Mouse (Mus musculus): ENCODE results near the gene Ubash3b. TPM values are rescaled to one million over a fixed set of nuclear protein-coding genes. Genes with fewer than 3 reads are reported as not detected.

Ubash3b gene
- polyA plus RNA-seq, 1 experiment from 2014 or later: 8.9 TPM

DNA sequence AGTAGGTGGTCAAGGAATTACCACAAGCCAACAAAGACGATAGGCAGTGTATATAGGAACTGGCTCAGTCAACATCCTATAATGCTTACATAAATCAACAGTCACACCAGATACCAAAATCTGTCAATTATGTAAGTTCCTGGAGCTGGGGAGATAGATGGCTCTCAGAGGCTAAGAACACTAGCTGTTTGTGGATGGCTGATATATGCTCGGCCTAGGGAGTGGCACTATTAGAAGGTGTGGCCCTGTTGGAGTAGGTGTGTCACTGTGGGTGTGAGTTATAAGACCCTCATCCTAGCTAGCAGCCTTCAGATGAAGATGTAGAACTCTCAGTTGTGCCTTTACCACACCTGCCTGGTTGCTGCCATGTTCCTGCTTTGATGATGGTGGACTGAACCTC is 113.8 kb downstream of the Ubash3b start:
- in situ Hi-C loops (cut with MboI; ENCODE audit: low pct_unique_long_range_greater_than_20kb): loop anchor here (5.0 kb wide), 1 partner anchor 130 kb away; no protein-coding TSS in a partner anchor
- ATAC-seq (no peak), DNase-seq (ENCODE audit: low read depth, low spot score) (no peak)
- no peaks in the 10 kb centered on the region for H3K27me3 ChIP-seq
- POLR2A ChIA-PET: no interaction called here
- TF ChIP-seq CTCF (IDR thresholded peaks at IDR 0.05): no peak
- CTCF ChIA-PET: interaction anchor here (1.4 kb wide), 1 partner anchor 139 kb away, joined by 3 read pairs; no protein-coding TSS in a partner anchor

DNA sequence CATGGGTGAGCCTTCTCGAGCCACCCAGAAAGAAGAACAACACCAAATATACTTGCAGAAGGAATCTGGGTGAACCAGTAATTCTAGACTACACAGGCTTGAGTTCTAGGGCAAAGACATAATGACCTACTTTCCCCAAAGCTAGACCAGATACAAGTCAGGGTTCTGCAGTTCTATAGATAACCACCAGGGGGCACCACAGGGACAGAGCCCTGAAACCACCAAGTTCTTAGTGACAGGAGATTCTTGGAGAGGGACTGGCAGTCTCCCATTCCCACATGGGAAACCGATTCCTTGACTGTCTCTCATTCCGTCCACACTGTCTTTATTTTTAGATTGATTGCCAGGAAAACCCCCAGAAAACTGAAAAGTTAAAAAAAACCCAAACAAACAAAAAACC is 116.9 kb downstream of the Ubash3b start:
- ATAC-seq: no peak
- no peaks in the 10 kb centered on the region for H3K27me3 ChIP-seq
- in situ Hi-C loops (cut with MboI; ENCODE audit: low pct_unique_long_range_greater_than_20kb): loop anchor here (5.0 kb wide), 1 partner anchor 133 kb away; no protein-coding TSS in a partner anchor
- no peak for DNase-seq (ENCODE audit: low read depth, low spot score)
- peak; percentile 90 for TF ChIP-seq CTCF (IDR thresholded peaks at IDR 0.05)
- ChIA-PET CTCF (interaction anchor here (1.0 to 5.9 kb wide), 6 partner anchors 16 to 147 kb away, joined by 3 to 46 read pairs (median 4); no protein-coding TSS in a partner anchor), POLR2A (no interaction called here)

DNA sequence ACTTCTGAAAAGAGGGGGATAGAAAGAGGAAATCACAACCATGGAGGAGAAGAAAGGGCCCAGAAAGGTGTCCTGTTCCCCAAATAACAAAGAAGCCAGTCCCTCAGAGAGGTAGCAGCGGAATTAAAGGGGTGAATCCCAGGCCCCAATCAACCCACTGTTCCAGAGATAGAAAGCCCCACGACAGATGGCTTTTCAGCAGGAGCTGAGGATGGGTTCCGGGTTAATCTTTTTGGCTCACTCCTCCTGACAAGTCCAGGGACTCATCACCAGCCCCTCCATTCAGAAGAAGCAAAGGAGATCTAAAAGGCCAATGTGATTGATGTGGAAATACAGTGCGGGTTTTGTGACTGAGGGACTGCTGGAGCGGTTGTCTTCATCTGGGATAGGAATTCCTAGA is 117.9 kb downstream of the Ubash3b start:
- in situ Hi-C loops (cut with MboI; ENCODE audit: low pct_unique_long_range_greater_than_20kb): no loop called here
- ChIA-PET POLR2A (interaction anchor here (0.6 kb wide), 1 partner anchor 256 kb away, joined by 6 read pairs; no protein-coding TSS in a partner anchor), CTCF (interaction anchor here (1.1 to 5.9 kb wide), 5 partner anchors 15 to 148 kb away, joined by 3 to 46 read pairs (median 4); no protein-coding TSS in a partner anchor)
- DNase-seq (ENCODE audit: low read depth, low spot score): no peak
- H3K27me3 ChIP-seq: no peaks in the 10 kb centered on the region
- ATAC-seq: no peak
- no peak for TF ChIP-seq CTCF (IDR thresholded peaks at IDR 0.05)

GRCm38 (mm10) chr9:41041404-41041803 is 120.1 kb downstream of the Ubash3b start:
- ATAC-seq (no peak), DNase-seq (ENCODE audit: low read depth, low spot score) (no peak)
- in situ Hi-C loops (cut with MboI; ENCODE audit: low pct_unique_long_range_greater_than_20kb): no loop called here
- CTCF ChIA-PET: interaction anchor here (0.8 to 5.9 kb wide), 5 partner anchors 17 to 166 kb away, joined by 3 to 46 read pairs (median 4); no protein-coding TSS in a partner anchor
- no peaks in the 10 kb centered on the region for H3K27me3 ChIP-seq
- no peak for TF ChIP-seq CTCF (IDR thresholded peaks at IDR 0.05)
- POLR2A ChIA-PET: no interaction called here

DNA sequence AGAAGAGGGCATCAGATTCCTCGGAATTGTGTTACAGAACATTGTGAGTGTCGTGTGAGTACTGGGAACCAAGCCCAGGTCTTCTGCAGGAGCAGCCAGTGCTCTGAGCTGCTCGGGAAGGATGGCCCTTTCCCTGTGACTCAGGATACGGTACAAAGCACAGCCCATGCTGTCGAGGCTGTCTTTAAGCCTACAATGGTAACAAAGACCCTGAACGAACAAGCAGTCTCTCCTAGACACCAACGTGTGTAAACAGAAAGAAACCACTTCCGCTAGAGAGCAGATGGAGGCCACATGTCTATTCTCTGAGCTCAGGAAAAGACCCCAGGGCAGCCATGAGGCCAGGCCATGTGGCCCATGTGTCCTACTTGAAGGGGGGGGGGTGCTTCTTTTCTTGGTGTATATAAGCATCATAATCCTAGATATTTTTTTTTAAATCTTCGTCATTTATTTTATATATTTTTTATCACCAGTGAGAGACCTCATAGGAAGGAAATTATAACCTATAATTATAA is 123.3 kb downstream of the Ubash3b start:
- no peak for ATAC-seq
- in situ Hi-C loops (cut with MboI; ENCODE audit: low pct_unique_long_range_greater_than_20kb): no loop called here
- ChIA-PET POLR2A (no interaction called here), CTCF (interaction anchor here (1.3 to 2.9 kb wide), 3 partner anchors 142 to 153 kb away, joined by 3 to 10 read pairs (median 3); no protein-coding TSS in a partner anchor)
- DNase-seq (ENCODE audit: low read depth, low spot score): no peak
- H3K27me3 ChIP-seq: no peaks in the 10 kb centered on the region
- no peak for TF ChIP-seq CTCF (IDR thresholded peaks at IDR 0.05)

GRCm38 (mm10) chr9:41031590-41032489 is 129.7 kb downstream of the Ubash3b start:
- DNase-seq (ENCODE audit: low read depth, low spot score) (no peak), ATAC-seq (no peak)
- CTCF ChIA-PET: interaction anchor here (1.4 to 2.0 kb wide), 2 partner anchors 10 to 159 kb away, joined by 4 to 7 read pairs; no protein-coding TSS in a partner anchor
- H3K27me3 ChIP-seq: no peaks in the 10 kb centered on the region
- POLR2A ChIA-PET: interaction anchor here (0.6 kb wide), 1 partner anchor 157 kb away, joined by 4 read pairs; no protein-coding TSS in a partner anchor
- in situ Hi-C loops (cut with MboI; ENCODE audit: low pct_unique_long_range_greater_than_20kb): no loop called here
- TF ChIP-seq CTCF (IDR thresholded peaks at IDR 0.05): no peak

DNA sequence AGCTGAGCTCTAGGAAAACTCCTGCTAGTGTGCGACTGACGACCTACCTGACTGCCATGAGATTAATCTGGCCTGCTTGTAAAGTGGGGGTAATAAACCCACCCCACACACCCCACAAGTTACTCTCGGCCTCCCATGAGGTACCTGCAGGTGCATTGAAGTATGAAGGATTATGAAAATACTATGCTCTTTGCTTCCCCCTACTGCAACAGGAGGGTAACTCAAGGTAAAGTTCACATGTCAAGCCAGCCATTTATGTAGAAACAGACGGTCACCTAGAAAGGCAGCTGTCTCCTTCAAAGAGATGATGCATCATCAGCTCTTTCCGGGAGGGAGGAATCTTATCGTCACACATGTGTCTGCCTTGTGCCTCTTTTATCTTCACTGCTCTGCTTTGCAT is 131.7 kb downstream of the Ubash3b start:
- ChIA-PET CTCF (interaction anchor here (1.8 kb wide), 1 partner anchor 158 kb away, joined by 5 read pairs; no protein-coding TSS in a partner anchor), POLR2A (no interaction called here)
- TF ChIP-seq CTCF (IDR thresholded peaks at IDR 0.05): no peak
- ATAC-seq: no peak
- in situ Hi-C loops (cut with MboI; ENCODE audit: low pct_unique_long_range_greater_than_20kb): loop anchor here (5.0 kb wide), 1 partner anchor 38 kb away; no protein-coding TSS in a partner anchor
- H3K27me3 ChIP-seq: no peaks in the 10 kb centered on the region
- DNase-seq (ENCODE audit: low read depth, low spot score): no peak

- TF ChIP-seq CTCF (IDR thresholded peaks at IDR 0.05): peak; percentile 81
- ChIA-PET POLR2A (interaction anchor here (1.0 kb wide), 1 partner anchor 38 kb away, joined by 3 read pairs; no protein-coding TSS in a partner anchor), CTCF (interaction anchor here (1.1 to 1.8 kb wide), 3 partner anchors 16 to 179 kb away, joined by 3 to 5 read pairs (median 4); no protein-coding TSS in a partner anchor)
- ATAC-seq (peak; percentile 47), DNase-seq (ENCODE audit: low read depth, low spot score) (no peak)
- H3K27me3 ChIP-seq: no peaks in the 10 kb centered on the region
- in situ Hi-C loops (cut with MboI; ENCODE audit: low pct_unique_long_range_greater_than_20kb): loop anchor here (5.0 kb wide), 1 partner anchor 36 kb away; no protein-coding TSS in a partner anchor
Measured at GRCm38 (mm10) chr9:41028470-41028869, 133.0 kb downstream of the Ubash3b start.

DNA sequence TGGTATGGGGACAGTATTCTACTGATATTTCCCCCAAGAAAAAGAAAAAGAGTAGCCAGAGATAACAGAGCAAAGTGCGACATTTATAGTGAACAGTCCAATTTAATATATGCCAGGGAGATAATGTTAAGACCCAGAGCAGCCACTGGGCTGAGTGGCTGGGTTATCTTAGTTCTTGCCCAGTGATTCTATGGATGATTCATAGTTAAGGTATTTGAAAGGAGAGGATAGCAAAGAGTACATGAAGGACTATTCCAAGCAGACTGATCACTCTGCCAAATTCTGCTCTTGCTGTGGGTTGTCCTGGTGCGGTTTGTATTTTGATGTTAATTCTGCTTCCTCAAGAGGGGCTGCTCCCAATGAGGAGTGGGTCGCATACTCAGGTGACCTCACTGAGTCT is 139.8 kb downstream of the Ubash3b start:
- POLR2A ChIA-PET: no interaction called here
- ATAC-seq: peak; percentile 84
- no peak for TF ChIP-seq CTCF (IDR thresholded peaks at IDR 0.05)
- in situ Hi-C loops (cut with MboI; ENCODE audit: low pct_unique_long_range_greater_than_20kb): no loop called here
- no peaks in the 10 kb centered on the region for H3K27me3 ChIP-seq
- DNase-seq (ENCODE audit: low read depth, low spot score): no peak
- CTCF ChIA-PET: interaction anchor here (1.0 to 1.5 kb wide), 3 partner anchors 11 to 168 kb away, joined by 4 read pairs; no protein-coding TSS in a partner anchor

DNA sequence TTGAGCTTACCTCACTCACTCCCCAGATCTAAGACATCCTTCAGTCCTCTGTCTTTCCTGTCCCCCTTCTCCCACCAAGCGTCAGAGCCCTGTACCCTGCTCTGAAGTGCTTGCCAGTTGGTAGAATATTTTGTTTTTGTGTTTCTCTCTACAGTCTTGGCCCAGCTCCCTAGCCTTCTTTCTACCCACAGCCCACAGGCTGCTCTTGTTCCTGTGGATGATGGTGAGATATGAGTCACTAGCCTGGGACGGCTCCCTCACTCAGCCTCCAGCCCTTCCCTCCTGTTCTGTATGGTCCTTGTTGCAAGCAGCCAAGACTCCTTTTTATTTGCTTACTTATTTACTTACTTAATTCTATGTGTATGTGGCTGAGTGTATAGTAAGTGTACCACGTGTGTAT is 141.0 kb downstream of the Ubash3b start:
- ATAC-seq: no peak
- no peak for TF ChIP-seq CTCF (IDR thresholded peaks at IDR 0.05)
- no peak for DNase-seq (ENCODE audit: low read depth, low spot score)
- H3K27me3 ChIP-seq: no peaks in the 10 kb centered on the region
- in situ Hi-C loops (cut with MboI; ENCODE audit: low pct_unique_long_range_greater_than_20kb): no loop called here
- ChIA-PET POLR2A (interaction anchor here (1.0 kb wide), 1 partner anchor 18 kb away, joined by 3 read pairs; no protein-coding TSS in a partner anchor), CTCF (no interaction called here)

All from Patski (cell line).